Mouse (Mus musculus): ENCODE results near the gene Isl1. TPM values are rescaled to one million over a fixed set of nuclear protein-coding genes. Genes with fewer than 3 reads are reported as not detected.

Gene Isl1
- total RNA-seq, 1 experiment from 2014 or later: not detected

DNA sequence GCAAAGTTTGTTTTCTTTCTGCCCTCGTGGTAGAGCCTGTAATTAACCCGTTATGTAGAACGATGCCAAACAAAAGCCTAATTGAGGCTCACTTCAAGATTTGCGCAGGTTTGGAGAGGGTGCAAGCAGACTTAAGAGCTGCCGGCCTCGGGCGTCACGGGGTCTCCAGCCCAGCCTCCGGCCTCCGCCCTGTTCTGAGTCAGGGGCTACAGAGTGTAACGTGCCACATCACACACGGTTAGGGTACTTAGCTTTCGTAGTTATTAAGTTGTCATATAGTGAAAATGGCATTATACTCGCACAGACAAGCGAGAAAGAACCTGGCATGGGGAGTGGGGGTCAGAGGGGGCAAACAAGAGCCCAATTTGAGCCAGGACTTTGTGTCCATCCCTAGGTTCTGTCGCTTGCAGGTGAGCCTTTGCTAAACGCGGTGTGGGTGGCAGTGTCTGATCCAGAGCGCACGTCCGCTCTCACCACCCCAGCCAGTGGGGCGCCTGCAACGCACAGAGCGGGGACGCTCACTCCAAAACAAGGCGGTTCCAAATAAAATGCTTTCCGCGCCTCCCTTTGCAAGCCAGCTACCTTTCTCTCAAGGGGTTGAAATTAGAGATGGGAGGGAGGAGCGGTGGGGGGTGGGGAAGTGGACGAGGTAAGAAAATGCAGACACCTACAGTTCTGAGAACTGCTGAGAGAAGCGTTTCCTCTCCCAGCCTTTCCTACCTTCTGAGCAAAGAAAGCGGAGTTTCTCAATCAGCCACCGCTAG, 12.3 kb downstream of the Isl1 start:
- no peak for ATAC-seq (replicated peaks; ENCODE audit: insufficient number of reproducible peaks, low FRiP score, low TSS enrichment, poor library complexity, severe bottlenecking)

DNA sequence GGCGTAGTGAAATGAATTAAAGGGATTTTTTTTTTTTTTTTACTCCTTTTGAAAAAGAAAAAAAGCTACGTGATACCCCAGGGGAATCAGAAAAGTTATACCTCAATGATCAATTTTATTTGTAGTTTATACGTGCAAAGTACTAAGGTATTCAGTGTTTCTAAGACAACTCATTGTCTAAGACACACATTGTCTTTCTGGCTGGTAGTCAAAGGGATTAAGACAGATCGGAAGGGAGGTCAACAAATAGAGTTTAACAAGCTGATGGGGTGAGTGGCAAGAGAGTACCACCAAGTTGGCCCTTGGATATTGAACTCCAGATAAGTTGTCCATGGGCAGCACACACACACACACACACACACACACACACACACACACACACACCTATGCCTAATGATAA, 14.1 kb downstream of the Isl1 start:
- no peak for ATAC-seq (replicated peaks; ENCODE audit: insufficient number of reproducible peaks, low FRiP score, low TSS enrichment, poor library complexity, severe bottlenecking)

DNA sequence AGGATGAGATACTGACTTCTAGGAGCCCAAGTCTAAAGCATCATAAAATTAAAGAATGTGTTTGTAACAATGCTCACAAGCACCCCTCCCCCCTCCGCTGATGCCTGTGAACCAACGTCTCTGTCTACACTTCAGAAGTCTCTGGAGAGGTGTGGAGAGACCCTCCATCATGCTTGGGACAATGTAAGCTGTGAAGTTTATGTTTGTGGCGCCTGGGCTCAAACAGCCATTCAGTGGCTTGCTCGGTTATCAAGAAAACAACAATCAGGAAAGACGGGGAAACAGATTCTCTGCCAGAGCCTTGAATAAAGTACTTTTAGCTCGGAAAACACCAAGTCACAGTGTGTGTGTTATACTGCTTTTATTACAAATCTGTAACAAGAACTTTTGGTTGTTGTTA, 14.8 kb downstream of the Isl1 start:
- ATAC-seq (replicated peaks; ENCODE audit: insufficient number of reproducible peaks, low FRiP score, low TSS enrichment, poor library complexity, severe bottlenecking): no peak

DNA sequence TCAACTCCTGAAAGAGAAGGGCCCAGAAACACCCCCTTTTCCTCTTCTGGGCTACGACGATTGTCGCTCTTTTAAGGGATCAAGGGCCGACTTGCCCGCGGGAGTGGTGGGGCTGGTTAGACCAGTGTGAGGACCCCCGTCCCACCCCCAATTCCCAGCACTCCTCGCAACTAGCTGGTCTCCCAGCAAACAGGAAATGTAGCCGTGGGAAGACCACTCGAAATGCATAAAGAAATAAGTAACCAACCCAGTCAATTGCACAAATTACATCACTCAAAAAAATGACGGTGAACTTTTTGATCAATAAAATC, 15.4 kb downstream of the Isl1 start:
- ATAC-seq (replicated peaks; ENCODE audit: insufficient number of reproducible peaks, low FRiP score, low TSS enrichment, poor library complexity, severe bottlenecking): no peak

GRCm38 (mm10) chr13:116293301-116294150, 16.0 kb downstream of the Isl1 start:
- no peak for ATAC-seq (replicated peaks; ENCODE audit: insufficient number of reproducible peaks, low FRiP score, low TSS enrichment, poor library complexity, severe bottlenecking)

DNA sequence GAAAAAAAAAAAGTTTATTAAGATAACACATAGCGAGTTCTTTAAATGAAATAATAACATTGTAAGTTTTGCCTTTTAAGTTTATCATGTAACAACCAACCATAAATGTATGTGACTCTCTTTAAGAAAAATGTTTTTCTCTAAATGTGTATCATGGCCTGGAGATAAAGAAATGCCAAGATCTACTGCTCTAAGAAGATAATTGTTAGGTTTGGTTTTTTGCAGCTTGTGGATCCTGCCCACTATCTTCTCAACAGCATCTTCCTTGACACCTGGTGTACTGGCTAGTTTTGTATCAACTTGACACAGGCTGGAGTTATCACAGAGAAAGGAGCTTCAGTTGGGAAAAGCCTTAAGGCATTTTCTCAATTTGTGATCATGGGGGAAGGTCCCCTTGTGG, 19.8 kb downstream of the Isl1 start:
- ATAC-seq (replicated peaks; ENCODE audit: insufficient number of reproducible peaks, low FRiP score, low TSS enrichment, poor library complexity, severe bottlenecking): no peak

DNA sequence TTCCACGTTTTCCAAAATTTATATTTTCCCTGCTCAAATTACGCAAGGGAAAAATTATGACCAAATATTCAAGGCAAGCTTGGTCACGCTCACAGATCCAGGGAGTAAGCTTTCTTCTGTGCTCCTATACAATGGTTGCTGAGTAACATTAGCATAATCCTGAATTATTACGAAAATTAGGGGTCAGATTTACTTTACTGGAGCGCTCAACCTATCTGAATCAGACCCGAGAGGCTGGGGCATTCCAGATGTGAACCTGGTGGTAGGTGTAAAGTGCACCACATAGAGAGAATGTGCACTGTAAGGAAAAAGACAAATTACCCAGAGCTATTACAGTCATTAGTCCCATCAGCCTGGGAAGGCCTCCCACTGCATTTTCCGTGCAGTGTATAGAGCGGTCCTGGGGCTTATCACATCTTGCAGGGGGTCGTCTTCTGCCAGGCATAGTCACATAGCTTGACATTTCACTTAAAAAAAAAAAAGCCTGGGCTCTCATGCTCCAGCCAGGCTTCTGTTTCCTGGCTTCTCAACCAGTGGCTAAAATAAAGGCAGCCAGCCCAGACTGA, 30.2 kb downstream of the Isl1 start:
- no peak for ATAC-seq (replicated peaks; ENCODE audit: insufficient number of reproducible peaks, low FRiP score, low TSS enrichment, poor library complexity, severe bottlenecking)

All from monocyte, adult 5-6 weeks (primary cell).